Mouse (Mus musculus) heart, embryonic 16.5 days (tissue): Measurements from ENCODE around the gene Rptor. TPM values are rescaled to one million over a fixed set of nuclear protein-coding genes. Genes with fewer than 3 reads are reported as not detected.

ENCODE experiments used
- ATAC-seq: fragments of 200-750 bp; cut with Nextera tagmentation; replicated peaks from 2 replicates; pipeline ENCODE4 v1.8.0; 2017; ENCODE audit warnings: moderate number of reproducible peaks; ENCODE audit not compliant: insufficient read depth, low FRiP score; ENCODE audit errors: extremely low read depth
- H3K27ac ChIP-seq: fragments of 300-500 bp; sonication (generic); 2 replicates; pipeline ENCODE4 v1.5.1; 2014; ENCODE audit warnings: mild to moderate bottlenecking, low read length, control low read depth, moderate library complexity
- H3K27me3 ChIP-seq: fragments of 300-500 bp; sonication (generic); 2 replicates; pipeline ENCODE4 v1.6.1; 2014; ENCODE audit warnings: low read length, mixed read lengths; ENCODE audit not compliant: control insufficient read depth, insufficient read depth
- H3K36me3 ChIP-seq: fragments of 300-500 bp; sonication (generic); 2 replicates; pipeline ENCODE4 v1.6.1; 2014; ENCODE audit not compliant: control insufficient read depth, insufficient read depth
- H3K4me1 ChIP-seq: fragments of 300-500 bp; sonication (generic); 2 replicates; pipeline ENCODE4 v1.6.1; 2014; ENCODE audit warnings: low read length, mixed read lengths; ENCODE audit not compliant: control insufficient read depth, insufficient read depth
- H3K4me2 ChIP-seq: fragments of 300-500 bp; sonication (generic); 2 replicates; pipeline ENCODE4 v1.6.1; 2014; ENCODE audit warnings: low read depth, mild to moderate bottlenecking, control low read depth, low read length
- H3K4me3 ChIP-seq: fragments of 300-500 bp; sonication (generic); 2 replicates; pipeline ENCODE4 v1.5.1; 2014; ENCODE audit warnings: mild to moderate bottlenecking, control low read depth, low read length
- H3K9ac ChIP-seq: fragments of 300-500 bp; sonication (generic); 2 replicates; pipeline ENCODE4 v1.6.1; 2014; ENCODE audit warnings: low read length, control low read depth
- H3K9me3 ChIP-seq: fragments of 300-500 bp; sonication (generic); replicated peaks from 2 replicates; pipeline ENCODE4 v1.6.1; 2016; ENCODE audit warnings: low read length; ENCODE audit not compliant: control insufficient read depth
- WGBS: fragments of 180-500 bp; shearing (Covaris S2); extraction: QIAGEN DNeasy Blood & Tissue Kit; methylation state at CpG from one replicate; pipeline ENCODE4 v1.1.7; 2014; 5-methylcytosine and 5-hydroxymethylcytosine counted together
- polyA plus RNA-seq: library from polyadenylated mRNA; unstranded; fragments of >200 nt; fragmentation: Nextera tagmentation; extraction: Ambion mirVana; gene quantifications from 2 replicates; pipeline ENCODE4 v1.2.1, GENCODE M21; 2015

Rptor gene
- polyA plus RNA-seq, 1 experiment from 2014 or later, result 7.0 TPM

DNA sequence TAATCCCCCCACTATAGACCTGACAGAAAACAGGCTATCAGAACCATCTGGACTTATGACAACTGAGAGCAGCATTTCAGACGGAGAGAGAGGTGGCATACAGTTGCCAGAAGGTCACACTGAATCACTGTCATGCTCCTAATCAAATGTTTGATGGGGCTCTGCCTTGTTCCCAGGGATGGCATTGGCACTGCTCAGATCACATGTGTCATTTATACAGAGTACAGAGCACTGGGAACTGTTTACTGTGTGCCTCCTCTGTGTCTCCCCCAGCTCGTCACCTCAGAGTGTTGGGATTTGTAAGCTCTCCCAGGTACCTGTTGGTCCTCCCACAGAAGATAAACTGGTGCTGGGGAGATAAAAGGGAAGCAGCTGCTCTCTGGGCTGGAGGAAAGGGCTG is 81.1 kb downstream of the Rptor start:
- no peak overlapping the region for H3K4me3 ChIP-seq
- ATAC-seq, result peak; percentile 65
- H3K4me1 ChIP-seq, result peaks cover 59% of the 10 kb centered on the region
- no peak overlapping the region for H3K4me2 ChIP-seq
- H3K27me3 ChIP-seq, result no peaks in the 10 kb centered on the region
- H3K9me3 ChIP-seq, result no peaks in the 10 kb centered on the region
- no peaks in the 10 kb centered on the region for H3K36me3 ChIP-seq
- H3K9ac ChIP-seq, result no peak overlapping the region
- 28% methylated on average over 2 of the region's 2 CpGs for WGBS
- H3K27ac ChIP-seq, result peak overlapping the region; percentile 19; the same call in 1 of the 2 replicates

- no peak for ATAC-seq
Measured at GRCm38 (mm10) chr11:119685477-119685876, 82.8 kb downstream of the Rptor start.

GRCm38 (mm10) chr11:119685910-119686659 is 83.4 kb downstream of the Rptor start:
- H3K4me3 ChIP-seq, result no peak overlapping the region
- H3K4me1 ChIP-seq, result peaks cover 59% of the 10 kb centered on the region
- 70% methylated on average over 2 of the region's 2 CpGs for WGBS
- H3K4me2 ChIP-seq, result no peak overlapping the region
- ATAC-seq, result no peak
- peak overlapping the region; percentile 57 for H3K27ac ChIP-seq
- no peaks in the 10 kb centered on the region for H3K9me3 ChIP-seq
- H3K36me3 ChIP-seq, result no peaks in the 10 kb centered on the region
- H3K27me3 ChIP-seq, result no peaks in the 10 kb centered on the region
- H3K9ac ChIP-seq, result no peak overlapping the region

More at GRCm38 (mm10) chr11:119685477-119685876, 82.8 kb downstream of the Rptor start:
- H3K9me3 ChIP-seq, result no peaks in the 10 kb centered on the region
- no peak overlapping the region for H3K4me3 ChIP-seq
- H3K36me3 ChIP-seq, result no peaks in the 10 kb centered on the region
- peaks cover 59% of the 10 kb centered on the region for H3K4me1 ChIP-seq
- no peak overlapping the region for H3K9ac ChIP-seq
- peak overlapping the region; percentile 57 for H3K27ac ChIP-seq
- no peaks in the 10 kb centered on the region for H3K27me3 ChIP-seq
- 23% methylated on average over 5 of the region's 5 CpGs for WGBS
- H3K4me2 ChIP-seq, result peak overlapping the region; percentile 26; the same call in 1 of the 2 replicates

DNA sequence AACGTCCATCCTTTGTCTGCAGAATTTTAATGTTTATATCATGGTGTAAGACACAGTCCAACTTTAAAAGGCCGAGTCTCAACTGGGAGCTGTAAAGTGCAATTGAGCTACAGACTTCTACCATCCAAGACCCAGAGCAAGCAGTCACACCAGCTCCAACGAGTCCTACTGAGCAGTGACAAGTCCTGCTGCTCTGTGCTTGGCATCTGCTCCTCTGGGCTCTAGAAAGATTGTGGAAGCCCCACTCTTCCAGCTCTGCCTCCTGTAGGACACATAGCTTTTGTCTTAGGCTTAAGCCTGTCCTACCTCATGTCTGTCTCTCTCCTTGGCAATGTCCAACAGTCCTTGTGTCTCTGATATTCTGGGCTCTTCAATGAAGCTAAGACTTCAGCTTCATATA is 84.6 kb downstream of the Rptor start:
- H3K9me3 ChIP-seq, result no peaks in the 10 kb centered on the region
- no peaks in the 10 kb centered on the region for H3K36me3 ChIP-seq
- no peaks in the 10 kb centered on the region for H3K27me3 ChIP-seq
- peaks cover 52% of the 10 kb centered on the region for H3K4me1 ChIP-seq
- no peak overlapping the region for H3K4me2 ChIP-seq
- H3K9ac ChIP-seq, result no peak overlapping the region
- ATAC-seq, result no peak
- no peak overlapping the region for H3K4me3 ChIP-seq
- H3K27ac ChIP-seq, result no peak overlapping the region
- 74% methylated on average over 3 of the region's 3 CpGs for WGBS

DNA sequence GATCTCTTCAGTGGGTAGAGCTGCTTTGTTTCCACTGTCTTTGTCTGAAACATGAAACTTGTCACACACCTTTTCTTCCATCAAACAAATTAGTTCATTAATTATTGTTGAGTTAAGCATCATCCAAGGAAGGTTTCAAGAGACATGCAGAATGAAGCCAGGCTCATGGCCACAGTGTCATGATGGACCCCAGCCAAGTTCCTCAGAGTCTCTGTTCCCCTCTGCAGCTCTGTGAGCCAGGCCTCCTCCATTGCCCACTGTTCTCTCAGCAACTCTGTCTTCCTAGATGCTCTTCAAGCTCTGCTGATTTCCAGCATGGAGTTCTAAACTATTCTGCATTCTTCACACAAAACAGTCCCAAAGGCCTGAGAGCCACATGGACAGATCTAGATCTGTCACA is 85.3 kb downstream of the Rptor start:
- no peak overlapping the region for H3K4me2 ChIP-seq
- H3K4me3 ChIP-seq, result no peak overlapping the region
- no peak overlapping the region for H3K9ac ChIP-seq
- ATAC-seq, result no peak
- no peak overlapping the region for H3K27ac ChIP-seq
- H3K4me1 ChIP-seq, result peaks cover 52% of the 10 kb centered on the region
- no peaks in the 10 kb centered on the region for H3K9me3 ChIP-seq
- H3K27me3 ChIP-seq, result no peaks in the 10 kb centered on the region
- no peaks in the 10 kb centered on the region for H3K36me3 ChIP-seq

DNA sequence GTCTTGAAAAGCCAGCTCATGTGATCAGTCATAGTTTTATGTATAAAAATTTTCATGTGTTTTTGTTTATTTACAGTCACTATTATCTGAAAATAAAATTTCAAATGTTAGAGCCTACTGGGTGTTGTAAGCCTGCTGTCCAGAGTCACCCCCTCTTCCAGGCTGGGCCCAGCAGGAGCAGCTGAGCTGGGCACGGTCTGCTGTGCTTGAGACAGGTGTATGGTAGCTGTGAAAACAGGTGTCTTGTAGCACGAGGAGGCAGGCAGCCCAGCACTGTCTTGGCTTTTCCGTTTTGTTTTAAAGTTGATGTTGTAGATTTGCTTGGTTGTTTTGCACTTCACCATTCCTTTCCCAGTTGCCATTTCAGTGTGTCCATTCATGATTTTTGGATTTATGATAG is 87.2 kb downstream of the Rptor start:
- Histone ChIP-seq H3K9me3 (no peaks in the 10 kb centered on the region), H3K36me3 (no peaks in the 10 kb centered on the region), H3K27me3 (no peaks in the 10 kb centered on the region), H3K4me2 (no peak overlapping the region), H3K4me1 (peaks cover 35% of the 10 kb centered on the region), H3K4me3 (no peak overlapping the region), H3K27ac (no peak overlapping the region), H3K9ac (no peak overlapping the region)
- 84% methylated on average over 3 of the region's 3 CpGs for WGBS
- ATAC-seq, result no peak

- H3K36me3 ChIP-seq, result no peaks in the 10 kb centered on the region
- no peak for ATAC-seq
- peaks cover 31% of the 10 kb centered on the region for H3K4me1 ChIP-seq
- no peak overlapping the region for H3K4me3 ChIP-seq
- no peak overlapping the region for H3K27ac ChIP-seq
- H3K9me3 ChIP-seq, result no peaks in the 10 kb centered on the region
- WGBS, result 82% methylated on average over 6 of the region's 6 CpGs
- no peak overlapping the region for H3K9ac ChIP-seq
- H3K27me3 ChIP-seq, result no peaks in the 10 kb centered on the region
- no peak overlapping the region for H3K4me2 ChIP-seq
Measured at GRCm38 (mm10) chr11:119692196-119692910, 89.6 kb downstream of the Rptor start.

- H3K27me3 ChIP-seq, result no peaks in the 10 kb centered on the region
- H3K36me3 ChIP-seq, result no peaks in the 10 kb centered on the region
- no peaks in the 10 kb centered on the region for H3K9me3 ChIP-seq
- no peak overlapping the region for H3K27ac ChIP-seq
- no peak overlapping the region for H3K4me3 ChIP-seq
- no peak overlapping the region for H3K9ac ChIP-seq
- H3K4me2 ChIP-seq, result no peak overlapping the region
- WGBS, result 23% methylated on average over 1 of the region's 1 CpGs
- ATAC-seq, result no peak
- H3K4me1 ChIP-seq, result peaks cover 28% of the 10 kb centered on the region
Measured at GRCm38 (mm10) chr11:119692911-119693261, 90.2 kb downstream of the Rptor start.

DNA sequence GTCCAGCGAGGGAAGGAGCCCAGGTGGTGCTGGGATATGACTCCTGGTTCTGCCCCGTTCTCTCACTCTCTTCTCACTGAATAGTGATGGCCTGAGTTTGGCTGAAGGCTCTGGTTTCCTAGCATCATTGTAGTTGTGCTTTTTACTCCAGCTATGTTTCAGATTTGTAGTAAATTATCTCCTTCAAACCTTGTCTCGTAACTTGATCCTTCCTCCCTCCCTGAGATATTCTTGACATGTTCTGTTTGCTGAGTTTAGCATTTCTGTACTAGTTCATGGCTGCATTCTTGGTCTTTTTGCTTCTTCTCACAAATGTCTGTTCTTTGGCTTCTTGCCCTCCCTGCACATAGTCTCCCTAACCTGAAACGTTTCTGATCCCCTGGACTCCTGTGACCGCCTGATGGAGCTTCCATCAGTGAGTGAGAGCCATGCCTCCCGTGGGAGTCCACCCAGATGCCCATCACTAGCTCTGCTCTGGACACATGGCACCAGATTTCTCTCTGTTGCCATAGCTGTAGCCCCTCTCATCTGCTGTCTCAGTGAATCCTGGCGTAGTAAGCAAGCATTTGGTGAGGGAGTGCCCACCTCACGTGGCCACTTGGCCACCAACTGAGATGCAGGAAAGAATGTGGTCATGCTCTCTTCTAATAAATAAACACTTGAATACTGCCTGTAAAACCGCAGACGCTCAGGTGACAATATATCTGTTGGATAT is 91.6 kb downstream of the Rptor start:
- Histone ChIP-seq H3K27ac (no peak overlapping the region), H3K9me3 (no peaks in the 10 kb centered on the region), H3K4me2 (no peak overlapping the region), H3K4me1 (peaks cover 22% of the 10 kb centered on the region), H3K4me3 (no peak overlapping the region), H3K27me3 (no peaks in the 10 kb centered on the region), H3K9ac (no peak overlapping the region), H3K36me3 (no peaks in the 10 kb centered on the region)
- 75% methylated on average over 10 of the region's 10 CpGs for WGBS
- no peak for ATAC-seq
